Mouse (Mus musculus): ENCODE measurements around the gene Arhgap35.

Gene Arhgap35

DNA sequence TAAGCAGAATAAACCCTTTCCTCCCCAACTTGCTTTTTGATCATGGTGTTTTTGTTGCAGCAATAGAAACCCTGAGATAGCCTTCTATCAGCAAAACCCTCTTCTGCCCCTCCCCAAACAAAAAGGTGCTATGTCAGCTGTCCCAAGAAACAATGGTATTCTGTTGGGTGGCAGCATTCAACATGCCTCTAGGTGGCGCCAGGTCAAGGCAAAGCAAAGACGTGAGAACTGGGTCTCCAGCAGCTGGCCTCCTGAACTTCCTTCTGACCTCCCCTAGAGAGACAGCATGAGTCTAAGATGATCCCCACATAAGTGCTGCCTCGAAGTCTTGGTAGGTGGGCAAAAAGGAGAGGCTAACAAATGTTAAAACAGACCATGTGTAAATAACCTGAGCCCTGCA is 107.5 kb downstream of the Arhgap35 start:
- DNase-seq, result no peak

DNA sequence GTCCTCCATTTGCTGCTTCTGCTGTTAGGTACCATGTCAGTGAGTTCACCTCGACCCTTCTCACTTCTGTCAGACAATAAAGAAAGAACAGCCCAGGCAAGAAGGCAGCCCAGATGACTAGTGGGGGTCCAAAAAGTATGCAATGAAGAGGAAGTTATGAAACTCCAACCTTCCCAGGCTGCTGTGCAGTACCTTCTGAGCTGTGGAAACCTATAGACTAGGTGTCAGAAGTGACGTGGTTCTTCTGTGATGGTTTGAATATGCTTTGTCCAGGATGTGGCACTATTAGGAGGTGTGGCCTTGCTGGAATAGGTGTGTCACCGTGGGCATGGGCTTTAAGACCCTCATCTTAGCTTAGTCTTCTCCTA is 109.6 kb downstream of the Arhgap35 start:
- DNase-seq, result no peak

GRCm38 (mm10) chr7:16504573-16505225 is 110.1 kb downstream of the Arhgap35 start:
- no peak for DNase-seq

- DNase-seq, result no peak
Measured at GRCm38 (mm10) chr7:16501571-16501970, 113.2 kb downstream of the Arhgap35 start.

- no peak for DNase-seq
Measured at GRCm38 (mm10) chr7:16499671-16500104, 115.1 kb downstream of the Arhgap35 start.

GRCm38 (mm10) chr7:16496260-16496659 is 118.5 kb downstream of the Arhgap35 start:
- no peak for DNase-seq

DNA sequence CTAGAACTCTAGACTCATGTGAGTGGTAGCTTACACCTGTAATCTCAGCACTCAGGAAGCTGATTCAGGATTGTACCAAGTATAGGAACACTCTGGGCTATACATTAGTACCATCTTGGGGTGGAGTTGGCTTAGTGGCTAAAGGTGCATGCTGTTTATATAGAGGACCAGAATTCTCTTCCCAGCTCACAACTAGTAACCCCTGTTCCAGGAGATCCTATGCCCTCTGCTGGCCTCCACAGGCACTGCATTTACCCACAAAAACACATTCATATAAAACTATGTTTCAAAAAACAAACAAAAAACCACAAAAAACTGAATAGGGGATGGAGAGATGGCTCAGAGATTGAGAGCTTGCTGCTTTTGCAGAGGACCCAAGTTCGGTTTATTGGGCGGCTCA is 121.4 kb downstream of the Arhgap35 start:
- peak; percentile 63 for DNase-seq

- DNase-seq, result no peak
Measured at GRCm38 (mm10) chr7:16492211-16492610, 122.6 kb downstream of the Arhgap35 start.

- DNase-seq, result peak; percentile 65
Measured at GRCm38 (mm10) chr7:16491759-16492158, 123.0 kb downstream of the Arhgap35 start.

DNA sequence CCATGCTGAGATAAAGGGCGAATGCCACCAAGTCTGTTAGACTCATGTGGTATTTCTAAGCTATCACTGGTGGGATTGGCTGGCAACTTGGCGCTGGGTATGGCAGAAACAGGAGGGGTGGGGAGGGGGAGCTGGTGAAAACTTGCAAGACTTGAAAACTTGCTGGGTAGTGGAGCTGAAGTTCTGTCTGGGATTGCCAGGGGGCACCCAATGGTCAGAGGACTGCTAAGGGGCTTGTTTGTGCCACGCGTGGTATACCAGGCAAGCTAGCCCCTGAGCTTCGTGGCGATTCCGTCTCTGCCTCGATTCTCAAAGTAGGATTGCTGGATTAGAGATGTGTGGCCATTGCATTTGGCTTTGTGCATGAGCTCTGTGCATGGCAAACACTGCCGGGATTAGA is 124.8 kb downstream of the Arhgap35 start:
- DNase-seq, result no peak

- DNase-seq, result no peak
Measured at GRCm38 (mm10) chr7:16488816-16489215, 126.0 kb downstream of the Arhgap35 start.

DNA sequence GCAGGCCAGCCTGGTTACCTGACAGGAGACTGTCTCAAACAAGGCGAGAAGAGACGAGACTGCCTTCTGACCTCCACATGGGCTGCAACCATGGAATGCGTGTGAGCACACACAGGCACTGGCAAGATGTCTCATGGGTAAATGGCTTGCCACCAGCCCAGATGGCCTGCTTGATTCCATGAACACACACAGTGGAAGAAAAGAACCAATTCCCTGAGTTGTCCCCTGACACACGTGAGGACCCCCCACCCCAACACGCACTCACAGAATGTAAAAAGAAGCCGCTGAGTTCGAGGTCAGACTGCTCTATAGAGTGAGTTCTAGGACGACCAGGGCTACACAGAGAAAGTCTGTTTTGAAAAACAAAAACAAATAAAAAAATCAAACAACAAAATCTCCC is 137.2 kb downstream of the Arhgap35 start, which contains the start of gene Npas1:
TSS of gene Npas1 (minus strand) at position 101 of the 400 bp plus-strand sequence.
- DNase-seq, result no peak

- no peak for DNase-seq
Measured at GRCm38 (mm10) chr7:16476600-16476989, 138.2 kb downstream of the Arhgap35 start.

DNA sequence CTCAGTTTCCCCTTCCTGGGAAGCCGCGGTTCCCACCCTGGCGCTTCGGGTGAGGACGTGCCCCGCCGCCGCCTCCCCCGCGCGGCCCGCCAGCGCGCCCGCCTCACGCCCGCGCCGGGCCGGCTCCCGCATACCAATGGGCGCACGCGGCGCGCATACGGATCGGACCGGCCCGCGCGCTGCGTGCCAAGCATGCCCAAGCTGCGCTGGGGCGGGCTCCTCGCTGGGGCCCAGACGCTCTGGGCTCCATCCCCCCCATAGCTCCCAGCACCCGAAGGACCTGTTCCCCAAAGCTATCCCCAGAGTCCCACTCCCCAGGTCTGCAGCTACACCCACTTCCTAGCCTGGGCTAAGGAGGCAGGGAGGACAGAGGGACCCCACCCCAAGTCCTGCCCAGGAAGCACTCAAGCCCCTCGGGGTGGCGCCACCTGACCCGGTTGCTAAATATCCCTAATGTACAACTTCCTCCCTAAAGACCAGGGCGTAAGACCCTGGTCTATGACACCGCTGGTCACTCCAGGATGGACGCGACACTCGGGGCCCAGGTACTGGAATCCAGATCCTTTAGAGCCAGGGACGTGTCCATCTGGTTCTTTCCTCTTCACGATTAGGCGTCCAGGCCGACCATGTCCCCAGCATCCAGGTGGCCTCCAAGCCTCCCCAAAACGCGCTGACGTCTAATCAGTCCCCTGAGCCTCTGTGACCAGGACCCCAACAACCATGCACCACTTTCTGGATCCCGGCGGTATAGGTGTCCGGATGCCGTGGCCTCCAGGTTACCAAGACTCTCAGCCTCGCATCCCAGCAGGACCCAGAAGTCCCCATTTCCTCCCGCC is 138.8 kb downstream of the Arhgap35 start:
- no peak for DNase-seq

DNA sequence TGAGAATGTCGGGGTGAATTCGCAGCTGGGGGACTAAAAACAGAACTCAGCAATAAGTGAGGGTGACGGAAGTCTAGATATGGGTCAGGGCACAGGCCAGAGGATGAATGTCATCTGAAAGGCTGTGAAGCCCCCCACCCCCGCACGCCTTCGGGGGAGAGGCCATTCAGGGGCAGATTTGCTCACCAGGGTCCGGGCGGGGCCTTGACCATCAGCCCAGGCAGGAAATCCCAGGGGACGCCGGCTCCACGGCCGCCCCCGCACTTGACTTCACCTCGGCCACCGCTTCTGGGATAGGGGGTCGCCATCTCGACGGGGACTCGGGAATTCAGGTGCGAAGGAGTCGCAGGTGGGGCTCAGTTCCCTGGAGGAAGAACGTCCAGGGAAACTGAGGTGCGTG is 139.5 kb downstream of the Arhgap35 start:
- no peak for DNase-seq

DNA sequence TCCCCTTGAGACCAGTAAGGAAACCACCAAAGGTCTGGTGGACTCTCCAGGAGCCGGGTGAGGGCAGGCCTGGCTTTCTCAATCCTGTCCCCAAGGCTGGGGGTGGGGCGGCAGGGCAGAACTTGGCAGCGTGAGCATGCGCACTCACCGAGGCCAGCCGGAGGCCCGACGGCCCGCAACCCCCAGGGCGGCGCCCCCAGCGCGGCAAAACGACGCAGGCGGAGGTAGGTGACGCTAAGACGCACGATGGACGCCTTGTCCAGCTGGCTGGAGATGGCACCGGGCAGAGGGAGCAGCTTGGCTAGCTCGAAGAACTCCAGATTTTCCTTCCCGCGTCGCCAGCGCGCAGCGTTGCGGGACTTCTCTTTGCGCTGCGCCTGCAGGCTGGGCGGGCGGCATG is 140.3 kb downstream of the Arhgap35 start:
- no peak for DNase-seq

DNA sequence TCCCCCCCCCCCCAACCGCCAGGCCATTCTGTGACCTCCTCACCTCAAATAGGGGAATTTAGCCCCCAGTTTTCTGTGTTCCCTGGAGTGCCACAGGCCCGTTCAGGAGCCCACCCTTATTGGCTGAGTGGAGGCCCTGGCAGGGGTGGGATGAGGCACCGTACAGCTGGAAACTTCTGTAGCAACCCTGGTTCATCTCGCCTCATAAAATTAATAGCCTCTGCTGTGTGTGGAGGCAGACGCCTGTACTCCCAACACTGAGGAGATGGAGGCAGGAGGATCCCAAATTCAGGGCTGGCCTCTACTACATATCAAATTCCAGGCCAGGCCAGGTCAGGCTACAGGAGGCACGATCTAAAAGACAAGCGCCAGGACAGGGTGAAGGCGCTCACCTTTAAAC is 140.9 kb downstream of the Arhgap35 start:
- DNase-seq, result no peak

DNA sequence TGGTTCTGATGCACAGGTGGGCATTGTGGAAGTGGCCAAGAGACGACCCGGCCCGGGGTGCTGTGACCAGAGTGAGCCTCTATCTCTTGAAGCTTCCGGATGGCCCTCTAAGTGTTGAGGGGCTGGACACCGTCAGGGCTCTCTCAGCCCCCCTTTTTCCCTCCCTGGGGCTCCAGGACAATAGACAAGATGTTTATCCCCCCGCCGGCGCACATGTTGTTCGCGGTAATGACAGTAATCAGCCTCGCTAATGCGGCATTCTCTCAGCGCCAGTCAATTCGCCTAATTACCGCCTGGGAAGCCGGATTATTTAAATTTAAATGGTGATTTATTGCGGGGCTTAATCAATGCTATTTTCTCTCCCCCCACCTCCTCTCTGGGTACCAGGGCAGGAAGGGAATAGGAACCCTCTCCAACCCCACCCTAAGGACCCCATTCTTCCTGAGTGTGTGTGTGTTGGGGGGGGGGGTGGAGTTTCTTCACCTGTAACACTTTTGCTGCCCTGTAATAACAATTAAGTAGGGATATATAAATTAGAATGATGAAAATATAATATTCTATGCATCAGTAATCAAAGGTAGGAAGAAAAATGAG is 142.6 kb downstream of the Arhgap35 start:
- DNase-seq, result no peak

DNA sequence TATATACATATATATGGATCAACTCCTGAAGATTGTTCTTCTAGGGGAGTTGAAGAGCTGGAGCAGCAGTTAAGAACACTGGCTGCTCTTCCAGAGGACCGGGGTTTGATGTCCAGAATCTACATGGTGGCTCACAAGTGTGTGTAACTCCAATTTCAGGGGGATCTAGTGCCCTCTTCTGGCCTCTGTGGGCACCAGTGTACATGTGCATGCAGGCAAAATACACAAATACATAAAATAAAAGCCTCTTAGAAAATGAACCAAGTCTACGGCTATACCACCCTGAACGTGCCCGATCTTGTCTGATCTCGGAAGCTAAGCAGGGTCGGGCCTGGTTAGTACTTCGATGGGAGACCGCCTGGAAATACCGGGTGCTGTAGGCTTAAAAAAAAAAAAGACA is 143.2 kb downstream of the Arhgap35 start:
- no peak for DNase-seq

- DNase-seq, result no peak
Measured at GRCm38 (mm10) chr7:16468115-16468514, 146.7 kb downstream of the Arhgap35 start.

DNA sequence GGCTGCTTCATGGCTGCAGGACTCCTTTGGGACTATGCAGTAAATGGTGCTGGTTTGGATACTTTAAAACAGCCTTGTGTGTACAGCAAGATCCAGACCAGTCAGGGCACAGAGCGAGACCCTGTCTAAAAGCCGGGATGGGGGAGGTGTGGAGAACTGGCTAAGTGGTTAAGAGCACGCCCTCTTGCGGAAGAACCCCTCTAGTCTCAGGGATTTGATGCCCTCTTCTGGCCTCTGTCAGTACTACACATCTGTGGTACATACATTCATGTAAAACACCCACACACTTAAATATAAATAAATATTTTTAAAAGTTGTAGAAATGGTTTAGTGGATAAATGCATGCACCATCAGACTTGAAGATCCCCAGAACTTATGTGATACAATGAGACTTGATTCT is 148.2 kb downstream of the Arhgap35 start:
- DNase-seq, result no peak

DNA sequence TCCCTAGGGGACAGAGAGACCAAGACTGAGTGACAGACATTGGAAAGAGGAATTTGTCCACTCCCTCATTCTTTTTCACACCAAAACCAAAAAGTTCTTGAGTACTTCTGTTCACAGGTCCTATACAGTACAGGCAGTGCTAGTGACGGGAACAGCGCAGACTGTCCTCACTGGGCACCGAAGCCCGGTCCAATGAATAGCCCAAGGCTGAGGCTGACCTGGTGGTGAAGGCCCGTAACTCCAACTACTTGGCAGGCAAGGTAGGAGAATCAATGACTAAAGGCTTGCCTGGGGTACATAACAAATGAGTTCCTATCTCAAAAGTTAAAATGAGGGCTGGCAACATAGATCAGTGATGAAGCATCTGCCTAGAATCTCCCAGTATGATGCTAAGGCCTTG is 149.2 kb downstream of the Arhgap35 start:
- DNase-seq, result no peak

DNA sequence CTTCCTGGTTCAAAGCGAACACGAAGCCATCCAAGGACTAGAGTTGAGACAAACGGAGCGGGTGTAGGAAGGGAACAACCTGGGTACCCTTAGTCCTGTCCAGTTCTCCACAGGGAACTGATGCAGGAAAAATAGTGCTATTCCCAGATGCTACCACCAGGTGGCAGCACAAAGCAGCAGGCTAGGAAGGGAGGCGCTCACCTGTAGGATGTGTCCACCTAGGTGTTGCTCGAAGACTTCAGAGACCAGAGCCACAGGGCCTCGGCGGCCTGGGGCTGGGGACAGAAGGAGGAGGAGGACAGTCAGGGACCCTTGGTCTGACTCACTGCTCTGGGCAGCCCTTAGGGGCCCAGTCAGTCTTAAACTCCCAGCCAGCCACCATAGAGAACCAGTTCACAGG is 149.6 kb downstream of the Arhgap35 start:
- peak; percentile 74 for DNase-seq

DNA sequence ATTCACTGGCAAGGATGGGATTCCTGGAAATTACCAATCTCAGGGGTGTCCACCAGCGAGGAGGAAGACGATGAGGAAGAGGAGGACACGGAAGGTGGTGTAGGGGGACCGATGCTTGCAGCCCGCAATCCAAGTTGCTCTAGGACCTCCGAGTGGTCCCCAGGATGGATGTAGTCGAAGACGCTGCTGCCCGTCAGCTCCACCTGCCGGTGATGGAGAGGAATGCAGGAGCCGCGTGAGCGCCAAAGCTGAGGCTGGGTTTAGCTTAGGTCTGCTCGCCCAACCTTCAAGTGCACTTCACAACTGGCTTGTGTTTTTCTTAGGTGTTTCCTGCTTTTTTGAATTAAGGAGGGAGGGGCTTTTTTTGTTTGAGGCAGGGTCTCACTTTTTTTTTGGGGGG is 151.6 kb downstream of the Arhgap35 start:
- DNase-seq, result peak; percentile 85

Measured in right cerebral cortex, postnatal 4 days (tissue).